Mouse (Mus musculus): ENCODE data around the gene Abr. TPM values are rescaled to one million over a fixed set of nuclear protein-coding genes. Genes with fewer than 3 reads are reported as not detected.
A peak's percentile ranks its signal among the peaks of the same experiment; 100 is the strongest.

The Abr gene
- polyA plus RNA-seq, 1 experiment, result 266 TPM

DNA sequence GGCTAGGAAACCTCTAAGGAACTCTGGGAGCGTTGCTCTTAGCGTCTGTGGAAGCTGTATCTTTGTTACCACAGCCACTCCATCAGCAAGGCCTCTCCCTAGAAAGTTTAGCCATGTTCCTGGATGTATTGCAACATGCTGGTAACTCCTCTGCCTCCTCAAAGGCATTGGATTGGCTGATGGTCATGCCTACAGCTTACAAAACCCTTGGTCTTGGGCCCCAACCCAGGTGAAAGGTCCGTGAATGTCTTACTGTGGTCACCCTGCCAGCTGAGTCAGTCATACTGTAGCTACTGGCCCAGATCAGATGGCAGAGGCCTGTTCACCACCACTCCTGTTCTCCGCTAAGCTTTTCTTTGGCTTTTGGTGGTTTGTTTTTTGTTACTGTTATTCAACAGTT lies 207.1 kb downstream of the Abr start:
- H3K4me3 ChIP-seq (ENCODE audit: insufficient read depth, low read length), result no peak overlapping the region
- H3K27ac ChIP-seq (ENCODE audit: insufficient read depth, low read length), result 0 out of 2 replicates have a peak overlapping the region, but pooled peaks have one; percentile 12
- peaks cover 15% of the 10 kb centered on the region for H3K4me1 ChIP-seq (ENCODE audit: control insufficient read depth, insufficient read depth, low read length)
- TF ChIP-seq POLR2A (IDR thresholded peaks at IDR 0.05; ENCODE audit: extremely low read depth, insufficient read depth, low read length), result no peak
- no peak for TF ChIP-seq CTCF (IDR thresholded peaks at IDR 0.05; ENCODE audit: extremely low read depth, insufficient read depth, low read length)

DNA sequence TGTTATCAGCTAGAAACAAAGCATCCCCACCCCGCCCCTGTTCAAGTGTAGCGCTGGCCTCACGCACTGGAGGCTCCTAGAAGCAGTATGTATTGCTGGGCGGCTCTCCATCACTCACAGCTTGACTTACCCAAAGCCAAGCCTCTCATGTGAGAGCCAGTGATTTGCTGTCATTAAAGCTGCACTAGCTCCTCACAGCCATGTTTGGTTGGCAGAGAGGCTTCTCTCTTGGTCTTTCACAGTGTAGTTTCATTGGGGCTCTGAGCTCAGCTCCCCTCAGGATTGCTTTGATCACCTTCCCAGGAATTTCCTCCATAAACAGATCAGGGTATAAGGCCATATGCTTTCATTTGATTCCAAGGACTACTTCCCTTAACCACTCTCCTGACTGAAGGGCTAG lies 208.9 kb downstream of the Abr start:
- H3K4me3 ChIP-seq (ENCODE audit: insufficient read depth, low read length), result no peak overlapping the region
- TF ChIP-seq CTCF (IDR thresholded peaks at IDR 0.05; ENCODE audit: extremely low read depth, insufficient read depth, low read length) (no peak), POLR2A (IDR thresholded peaks at IDR 0.05; ENCODE audit: extremely low read depth, insufficient read depth, low read length) (no peak)
- H3K4me1 ChIP-seq (ENCODE audit: control insufficient read depth, insufficient read depth, low read length), result peaks cover 8% of the 10 kb centered on the region; the same call in 1 of the 2 replicates
- no peak overlapping the region for H3K27ac ChIP-seq (ENCODE audit: insufficient read depth, low read length)

DNA sequence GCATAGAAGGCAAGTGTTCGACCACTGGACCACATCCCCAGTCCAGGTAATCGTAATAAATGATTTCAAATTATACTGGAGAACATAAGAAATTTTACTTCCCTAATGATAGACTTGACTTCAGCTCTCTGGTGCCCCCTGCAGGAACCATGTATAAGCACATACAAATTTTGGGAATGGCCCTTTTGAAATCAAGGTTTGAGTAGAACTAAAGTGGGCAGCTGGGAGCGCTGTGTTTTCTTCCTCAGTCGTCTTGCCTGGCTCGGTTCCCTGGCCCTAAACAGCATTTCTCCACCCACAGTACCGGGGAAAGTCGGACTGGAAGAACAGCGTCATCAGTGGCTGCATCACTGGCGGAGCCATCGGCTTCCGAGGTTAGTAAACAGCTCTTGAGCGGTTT lies 211.3 kb downstream of the Abr start:
- TF ChIP-seq CTCF (IDR thresholded peaks at IDR 0.05; ENCODE audit: extremely low read depth, insufficient read depth, low read length) (peak; percentile 44; the same call in 1 of the 2 replicates), POLR2A (IDR thresholded peaks at IDR 0.05; ENCODE audit: extremely low read depth, insufficient read depth, low read length) (no peak)
- Histone ChIP-seq H3K4me1 (ENCODE audit: control insufficient read depth, insufficient read depth, low read length) (peaks cover 2% of the 10 kb centered on the region; the same call in 1 of the 2 replicates), H3K27ac (ENCODE audit: insufficient read depth, low read length) (no peak overlapping the region), H3K4me3 (ENCODE audit: insufficient read depth, low read length) (no peak overlapping the region)

DNA sequence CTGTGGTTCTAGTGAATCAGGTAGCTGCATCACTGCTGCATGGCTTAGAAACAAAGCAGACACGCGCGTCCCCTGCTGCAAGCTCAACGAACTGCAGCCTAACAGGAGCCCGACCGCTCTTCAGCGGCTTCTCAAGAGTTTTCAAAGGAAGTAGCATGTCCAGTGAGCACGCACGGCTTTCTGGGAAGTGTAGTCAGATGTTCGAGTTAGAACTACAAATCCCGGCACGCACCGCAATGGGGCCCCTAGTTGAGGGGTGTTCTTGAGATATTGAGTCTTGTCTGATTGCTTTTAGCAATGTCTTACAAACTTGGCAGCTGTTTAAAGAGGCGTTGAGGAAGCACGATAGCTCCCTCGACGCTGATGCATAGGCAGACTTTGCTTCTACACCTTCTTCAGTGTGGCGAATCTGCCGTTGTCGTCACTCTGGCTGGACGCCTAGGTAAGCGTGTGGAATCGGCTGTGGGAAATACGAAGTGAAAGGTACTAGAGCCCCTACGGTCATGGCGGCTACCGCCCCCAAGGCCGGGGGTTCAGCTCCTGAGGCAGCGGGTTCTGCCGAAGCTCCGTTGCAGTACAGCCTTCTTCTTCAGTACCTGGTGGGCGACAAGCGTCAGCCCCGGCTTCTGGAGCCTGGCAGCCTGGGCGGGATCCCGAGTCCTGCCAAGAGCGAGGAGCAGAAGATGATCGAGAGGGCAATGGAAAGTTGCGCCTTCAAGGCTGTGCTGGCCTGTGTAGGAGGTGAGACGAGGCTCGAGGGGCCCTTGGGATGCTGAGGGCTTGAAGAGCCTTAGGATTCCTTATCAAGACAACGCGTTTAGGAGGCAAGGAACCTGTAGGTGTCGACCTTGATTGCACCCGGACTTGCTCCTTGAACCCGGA lies 215.2 kb downstream of the Abr start, which contains the start of gene Timm22:
Gene Timm22 (plus strand): TSS at position 251 of the 882 bp plus-strand sequence.
- peak; percentile 63 for TF ChIP-seq POLR2A (IDR thresholded peaks at IDR 0.05; ENCODE audit: extremely low read depth, insufficient read depth, low read length)
- TF ChIP-seq CTCF (IDR thresholded peaks at IDR 0.05; ENCODE audit: extremely low read depth, insufficient read depth, low read length), result peak; percentile 100
- Histone ChIP-seq H3K4me1 (ENCODE audit: control insufficient read depth, insufficient read depth, low read length) (no peaks in the 10 kb centered on the region), H3K4me3 (ENCODE audit: insufficient read depth, low read length) (peak within 1 kb of the TSS; percentile 55), H3K27ac (ENCODE audit: insufficient read depth, low read length) (peak within 1 kb of the TSS; percentile 17; the same call in 1 of the 2 replicates)

- no peaks in the 10 kb centered on the region for H3K4me1 ChIP-seq (ENCODE audit: control insufficient read depth, insufficient read depth, low read length)
- no peak overlapping the region for H3K4me3 ChIP-seq (ENCODE audit: insufficient read depth, low read length)
- TF ChIP-seq POLR2A (IDR thresholded peaks at IDR 0.05; ENCODE audit: extremely low read depth, insufficient read depth, low read length) (no peak), CTCF (IDR thresholded peaks at IDR 0.05; ENCODE audit: extremely low read depth, insufficient read depth, low read length) (no peak)
- no peak overlapping the region for H3K27ac ChIP-seq (ENCODE audit: insufficient read depth, low read length)
These were observed 216.4 kb downstream of the Abr start for GRCm38 (mm10) chr11:76405626-76406264.

DNA sequence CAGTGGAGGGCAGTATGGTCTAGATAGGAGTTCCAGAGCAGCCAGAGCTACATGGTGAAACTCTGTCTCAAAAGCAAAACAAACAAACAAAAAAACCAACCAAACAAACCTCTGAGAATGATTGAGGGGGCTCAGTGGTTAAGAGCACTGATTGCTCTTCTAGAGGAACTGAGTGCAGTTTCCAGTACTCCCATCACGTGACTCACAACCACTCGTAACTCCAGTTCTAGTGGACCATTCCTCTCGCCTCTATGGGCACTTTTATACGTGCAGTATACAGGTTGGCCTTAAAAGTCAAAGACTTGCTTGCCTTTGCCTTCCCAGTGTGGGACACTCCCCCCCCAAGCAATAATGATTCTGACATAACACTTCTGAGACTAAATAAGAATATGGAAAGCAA lies 217.0 kb downstream of the Abr start:
- Histone ChIP-seq H3K4me1 (ENCODE audit: control insufficient read depth, insufficient read depth, low read length) (no peaks in the 10 kb centered on the region), H3K4me3 (ENCODE audit: insufficient read depth, low read length) (no peak overlapping the region), H3K27ac (ENCODE audit: insufficient read depth, low read length) (no peak overlapping the region)
- TF ChIP-seq POLR2A (IDR thresholded peaks at IDR 0.05; ENCODE audit: extremely low read depth, insufficient read depth, low read length), result no peak
- no peak for TF ChIP-seq CTCF (IDR thresholded peaks at IDR 0.05; ENCODE audit: extremely low read depth, insufficient read depth, low read length)

GRCm38 (mm10) chr11:76401398-76401797 lies 220.7 kb downstream of the Abr start:
- Histone ChIP-seq H3K27ac (ENCODE audit: insufficient read depth, low read length) (no peak overlapping the region), H3K4me3 (ENCODE audit: insufficient read depth, low read length) (no peak overlapping the region), H3K4me1 (ENCODE audit: control insufficient read depth, insufficient read depth, low read length) (peaks cover 3% of the 10 kb centered on the region; the same call in 1 of the 2 replicates)
- TF ChIP-seq POLR2A (IDR thresholded peaks at IDR 0.05; ENCODE audit: extremely low read depth, insufficient read depth, low read length) (no peak), CTCF (IDR thresholded peaks at IDR 0.05; ENCODE audit: extremely low read depth, insufficient read depth, low read length) (no peak)

DNA sequence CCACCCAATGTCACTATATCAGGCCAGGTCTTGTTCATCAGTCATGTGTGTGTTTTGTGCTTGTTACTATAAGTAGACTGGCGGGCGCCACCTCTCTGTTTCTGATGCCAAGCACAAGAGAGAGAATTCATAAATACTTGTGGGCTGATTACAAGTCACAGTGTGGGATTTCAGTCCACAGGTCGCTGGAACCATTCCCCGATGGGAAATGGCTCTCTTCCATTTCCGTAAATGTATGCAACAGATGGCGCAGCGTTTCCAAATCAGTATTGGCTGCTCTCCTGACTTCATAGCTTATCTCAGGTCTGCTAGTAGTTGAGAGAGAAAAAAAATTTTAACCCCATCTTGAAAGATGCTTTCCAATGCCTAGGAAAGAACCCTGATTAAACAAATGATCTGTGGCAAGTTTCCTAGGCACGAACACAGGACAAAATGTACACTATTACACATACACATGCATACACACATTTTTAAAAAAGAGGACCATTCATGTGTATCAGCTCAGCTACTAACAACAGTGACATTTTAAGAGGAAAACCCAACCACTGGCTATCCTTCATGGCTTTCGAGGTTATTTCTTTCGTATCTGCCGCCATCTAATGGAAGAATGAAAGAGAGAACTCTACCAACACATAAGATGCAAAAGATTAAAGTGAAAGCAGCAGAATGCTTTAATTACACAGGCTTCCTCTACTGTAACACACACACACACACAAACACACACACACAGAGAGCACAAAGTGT lies 222.4 kb downstream of the Abr start:
- Histone ChIP-seq H3K27ac (ENCODE audit: insufficient read depth, low read length) (no peak overlapping the region), H3K4me3 (ENCODE audit: insufficient read depth, low read length) (peak overlapping the region; percentile 70; the same call in 1 of the 2 replicates), H3K4me1 (ENCODE audit: control insufficient read depth, insufficient read depth, low read length) (peaks cover 3% of the 10 kb centered on the region; the same call in 1 of the 2 replicates)
- TF ChIP-seq CTCF (IDR thresholded peaks at IDR 0.05; ENCODE audit: extremely low read depth, insufficient read depth, low read length), result no peak
- no peak for TF ChIP-seq POLR2A (IDR thresholded peaks at IDR 0.05; ENCODE audit: extremely low read depth, insufficient read depth, low read length)

Data from cortical plate, adult 2 months (tissue).